Mouse (Mus musculus): ENCODE measurements around the gene Lrmda. TPM values are rescaled to one million over a fixed set of nuclear protein-coding genes. Genes with fewer than 3 reads are reported as not detected.
A peak's percentile ranks its signal among the peaks of the same experiment; 100 is the strongest.

Gene Lrmda
- polyA plus RNA-seq, 1 experiment from 2014 or later: not detected

- ATAC-seq (ENCODE audit: low FRiP score, low TSS enrichment): no peak
- Histone ChIP-seq H3K27ac (replicated peaks; ENCODE audit: low read depth, low read length) (no peak overlapping the region), H3K9me3 (ENCODE audit: control insufficient read depth, low read length) (no peaks in the 10 kb centered on the region), H3K4me3 (replicated peaks; ENCODE audit: low read depth, low read length) (no peak overlapping the region), H3K9ac (replicated peaks; ENCODE audit: low read length) (no peak overlapping the region), H3K4me1 (ENCODE audit: control insufficient read depth, insufficient read depth, low read length) (peaks cover 15% of the 10 kb centered on the region), H3K36me3 (ENCODE audit: control insufficient read depth, insufficient read depth, low read length) (no peaks in the 10 kb centered on the region), H3K27me3 (ENCODE audit: control insufficient read depth, insufficient read depth, low read length) (no peaks in the 10 kb centered on the region), H3K4me2 (ENCODE audit: low read length) (no peak overlapping the region)
- DNase-seq: peak; percentile 48
- 21% methylated on average over 4 of the region's 4 CpGs for WGBS
Measured at GRCm38 (mm10) chr14:22546676-22546984, 527.1 kb downstream of the Lrmda start.

GRCm38 (mm10) chr14:22548286-22548685 lies 528.8 kb downstream of the Lrmda start:
- 8% methylated on average over 2 of the region's 2 CpGs for WGBS
- H3K9ac ChIP-seq (replicated peaks; ENCODE audit: low read length): no peak overlapping the region
- no peak for ATAC-seq (ENCODE audit: low FRiP score, low TSS enrichment)
- H3K4me2 ChIP-seq (ENCODE audit: low read length): no peak overlapping the region
- H3K36me3 ChIP-seq (ENCODE audit: control insufficient read depth, insufficient read depth, low read length): no peaks in the 10 kb centered on the region
- H3K9me3 ChIP-seq (ENCODE audit: control insufficient read depth, low read length): no peaks in the 10 kb centered on the region
- no peaks in the 10 kb centered on the region for H3K27me3 ChIP-seq (ENCODE audit: control insufficient read depth, insufficient read depth, low read length)
- peaks cover 15% of the 10 kb centered on the region for H3K4me1 ChIP-seq (ENCODE audit: control insufficient read depth, insufficient read depth, low read length)
- no peak overlapping the region for H3K27ac ChIP-seq (replicated peaks; ENCODE audit: low read depth, low read length)
- no peak overlapping the region for H3K4me3 ChIP-seq (replicated peaks; ENCODE audit: low read depth, low read length)
- DNase-seq: no peak

DNA sequence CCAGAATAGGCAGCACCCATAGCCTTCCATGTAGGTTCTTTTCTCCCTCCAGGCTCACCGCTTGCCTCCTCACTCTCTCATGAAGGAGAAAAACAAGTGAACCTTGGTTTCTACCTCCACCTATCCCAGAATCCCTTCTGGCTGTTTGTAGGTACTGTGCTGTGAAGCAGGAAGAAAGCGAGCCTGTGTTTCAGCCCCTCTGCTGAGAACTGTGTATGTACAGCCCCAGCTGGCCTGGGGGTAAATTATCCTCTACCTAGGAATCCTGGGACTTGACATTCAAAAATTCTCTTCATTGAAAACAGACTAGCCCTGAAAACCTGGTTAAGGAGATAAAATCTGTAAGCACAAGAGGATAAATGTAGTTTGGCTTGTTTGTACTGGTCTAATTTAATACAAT lies 529.7 kb downstream of the Lrmda start:
- WGBS: 81% methylated on average over 2 of the region's 2 CpGs
- ATAC-seq (ENCODE audit: low FRiP score, low TSS enrichment) (no peak), DNase-seq (no peak)
- peaks cover 15% of the 10 kb centered on the region for H3K4me1 ChIP-seq (ENCODE audit: control insufficient read depth, insufficient read depth, low read length)
- no peak overlapping the region for H3K9ac ChIP-seq (replicated peaks; ENCODE audit: low read length)
- H3K27me3 ChIP-seq (ENCODE audit: control insufficient read depth, insufficient read depth, low read length): no peaks in the 10 kb centered on the region
- H3K9me3 ChIP-seq (ENCODE audit: control insufficient read depth, low read length): no peaks in the 10 kb centered on the region
- no peak overlapping the region for H3K27ac ChIP-seq (replicated peaks; ENCODE audit: low read depth, low read length)
- no peak overlapping the region for H3K4me3 ChIP-seq (replicated peaks; ENCODE audit: low read depth, low read length)
- H3K36me3 ChIP-seq (ENCODE audit: control insufficient read depth, insufficient read depth, low read length): no peaks in the 10 kb centered on the region
- H3K4me2 ChIP-seq (ENCODE audit: low read length): no peak overlapping the region

DNA sequence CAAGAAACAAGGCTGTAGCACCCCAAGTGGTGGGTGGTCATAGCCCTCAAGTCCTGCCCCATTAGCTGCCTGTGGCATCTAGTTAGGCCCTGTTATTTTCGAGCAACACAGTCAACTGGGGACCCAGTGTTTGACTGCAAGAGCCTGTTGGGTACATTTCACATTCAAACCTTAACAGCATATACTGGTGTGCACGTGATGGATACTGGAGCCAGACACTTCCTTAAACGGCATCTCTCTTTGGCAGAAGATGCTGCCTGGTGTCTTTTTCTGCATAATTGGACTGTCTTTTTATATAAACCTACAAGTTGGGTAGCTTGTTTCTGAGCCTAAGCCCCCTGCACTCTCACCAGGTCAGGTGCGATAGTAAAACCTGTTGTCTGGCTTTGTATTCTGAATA lies 532.8 kb downstream of the Lrmda start:
- Histone ChIP-seq H3K9me3 (ENCODE audit: control insufficient read depth, low read length) (no peaks in the 10 kb centered on the region), H3K27me3 (ENCODE audit: control insufficient read depth, insufficient read depth, low read length) (no peaks in the 10 kb centered on the region), H3K4me3 (replicated peaks; ENCODE audit: low read depth, low read length) (no peak overlapping the region), H3K36me3 (ENCODE audit: control insufficient read depth, insufficient read depth, low read length) (no peaks in the 10 kb centered on the region), H3K27ac (replicated peaks; ENCODE audit: low read depth, low read length) (no peak overlapping the region), H3K9ac (replicated peaks; ENCODE audit: low read length) (no peak overlapping the region), H3K4me2 (ENCODE audit: low read length) (no peak overlapping the region), H3K4me1 (ENCODE audit: control insufficient read depth, insufficient read depth, low read length) (no peaks in the 10 kb centered on the region)
- ATAC-seq (ENCODE audit: low FRiP score, low TSS enrichment) (no peak), DNase-seq (no peak)
- 41% methylated on average over 4 of the region's 4 CpGs for WGBS

DNA sequence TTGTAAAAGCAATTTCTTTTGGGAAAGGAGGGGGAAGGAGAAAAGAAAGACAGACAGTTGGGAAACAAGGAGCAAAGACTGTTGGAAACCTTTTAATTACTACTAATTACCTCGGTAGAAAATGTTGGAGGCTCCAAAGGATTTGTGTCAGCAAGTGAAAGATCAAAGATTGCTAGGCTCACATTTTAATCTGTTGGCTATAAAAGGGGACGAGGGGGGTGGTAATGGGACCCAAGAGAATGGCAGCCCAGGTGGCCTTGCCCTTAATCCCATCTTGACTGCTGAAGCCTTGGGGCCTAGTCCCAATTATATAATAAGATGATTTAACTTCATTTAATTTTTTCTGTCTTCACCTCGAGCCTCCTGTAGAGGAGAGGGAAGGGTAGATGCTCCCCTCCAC lies 533.3 kb downstream of the Lrmda start:
- no peak overlapping the region for H3K4me3 ChIP-seq (replicated peaks; ENCODE audit: low read depth, low read length)
- no peak for ATAC-seq (ENCODE audit: low FRiP score, low TSS enrichment)
- 10% methylated on average over 3 of the region's 3 CpGs for WGBS
- H3K36me3 ChIP-seq (ENCODE audit: control insufficient read depth, insufficient read depth, low read length): no peaks in the 10 kb centered on the region
- H3K4me1 ChIP-seq (ENCODE audit: control insufficient read depth, insufficient read depth, low read length): no peaks in the 10 kb centered on the region
- H3K9ac ChIP-seq (replicated peaks; ENCODE audit: low read length): no peak overlapping the region
- no peaks in the 10 kb centered on the region for H3K27me3 ChIP-seq (ENCODE audit: control insufficient read depth, insufficient read depth, low read length)
- no peak overlapping the region for H3K27ac ChIP-seq (replicated peaks; ENCODE audit: low read depth, low read length)
- DNase-seq: no peak
- H3K9me3 ChIP-seq (ENCODE audit: control insufficient read depth, low read length): no peaks in the 10 kb centered on the region
- H3K4me2 ChIP-seq (ENCODE audit: low read length): no peak overlapping the region

DNA sequence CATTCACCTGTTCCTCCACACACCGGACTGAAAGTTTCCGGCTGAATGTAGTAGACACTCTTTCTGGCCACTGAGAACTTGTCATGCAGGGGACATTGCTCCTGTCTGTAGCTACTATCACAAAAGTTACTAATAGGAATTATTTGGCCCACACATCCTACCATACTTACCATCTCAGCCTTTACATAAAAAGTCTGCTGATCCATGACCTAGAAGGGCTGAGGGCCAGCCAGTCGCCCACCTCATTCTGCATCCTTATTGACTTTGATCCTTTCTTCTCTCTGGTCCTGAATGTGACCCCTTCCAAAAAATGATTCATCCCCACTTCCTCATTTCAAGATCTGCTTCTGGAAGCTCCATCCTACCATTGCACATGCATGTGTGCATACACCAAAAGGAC lies 534.2 kb downstream of the Lrmda start:
- ATAC-seq (ENCODE audit: low FRiP score, low TSS enrichment) (no peak), DNase-seq (no peak)
- Histone ChIP-seq H3K4me3 (replicated peaks; ENCODE audit: low read depth, low read length) (no peak overlapping the region), H3K27me3 (ENCODE audit: control insufficient read depth, insufficient read depth, low read length) (no peaks in the 10 kb centered on the region), H3K36me3 (ENCODE audit: control insufficient read depth, insufficient read depth, low read length) (no peaks in the 10 kb centered on the region), H3K9ac (replicated peaks; ENCODE audit: low read length) (no peak overlapping the region), H3K27ac (replicated peaks; ENCODE audit: low read depth, low read length) (no peak overlapping the region), H3K4me2 (ENCODE audit: low read length) (no peak overlapping the region), H3K9me3 (ENCODE audit: control insufficient read depth, low read length) (no peaks in the 10 kb centered on the region), H3K4me1 (ENCODE audit: control insufficient read depth, insufficient read depth, low read length) (no peaks in the 10 kb centered on the region)
- 88% methylated on average over 3 of the region's 3 CpGs for WGBS

DNA sequence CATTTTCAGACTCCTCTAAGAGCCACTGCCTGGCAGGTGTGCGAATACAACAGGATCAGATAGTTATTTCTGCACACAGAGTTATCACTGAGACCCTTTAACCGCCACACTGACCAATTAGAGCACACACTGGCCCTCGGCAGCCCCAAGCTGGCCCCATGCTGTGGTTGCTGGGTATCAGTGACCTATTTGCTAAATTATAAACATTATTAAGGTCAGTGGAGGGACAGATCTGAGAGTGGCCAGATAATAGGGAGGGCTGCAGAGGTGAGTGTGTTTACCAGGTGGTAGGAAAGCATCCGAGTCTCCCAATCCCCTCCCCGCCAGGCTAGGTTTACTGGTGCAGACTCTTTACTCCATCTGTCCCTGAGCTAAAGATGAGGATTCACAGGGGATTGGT lies 553.0 kb downstream of the Lrmda start:
- Histone ChIP-seq H3K36me3 (ENCODE audit: control insufficient read depth, insufficient read depth, low read length) (no peaks in the 10 kb centered on the region), H3K9ac (replicated peaks; ENCODE audit: low read length) (no peak overlapping the region), H3K4me2 (ENCODE audit: low read length) (no peak overlapping the region), H3K27me3 (ENCODE audit: control insufficient read depth, insufficient read depth, low read length) (peaks cover 16% of the 10 kb centered on the region), H3K4me1 (ENCODE audit: control insufficient read depth, insufficient read depth, low read length) (peaks cover 20% of the 10 kb centered on the region), H3K27ac (replicated peaks; ENCODE audit: low read depth, low read length) (no peak overlapping the region), H3K4me3 (replicated peaks; ENCODE audit: low read depth, low read length) (no peak overlapping the region), H3K9me3 (ENCODE audit: control insufficient read depth, low read length) (no peaks in the 10 kb centered on the region)
- DNase-seq (no peak), ATAC-seq (ENCODE audit: low FRiP score, low TSS enrichment) (no peak)
- whole genome bisulfite sequencing: 80% methylated on average over 5 of the region's 5 CpGs

GRCm38 (mm10) chr14:22573585-22573984 lies 554.1 kb downstream of the Lrmda start:
- Histone ChIP-seq H3K4me3 (replicated peaks; ENCODE audit: low read depth, low read length) (no peak overlapping the region), H3K36me3 (ENCODE audit: control insufficient read depth, insufficient read depth, low read length) (no peaks in the 10 kb centered on the region), H3K27ac (replicated peaks; ENCODE audit: low read depth, low read length) (no peak overlapping the region), H3K9me3 (ENCODE audit: control insufficient read depth, low read length) (no peaks in the 10 kb centered on the region), H3K4me2 (ENCODE audit: low read length) (no peak overlapping the region), H3K27me3 (ENCODE audit: control insufficient read depth, insufficient read depth, low read length) (peaks cover 16% of the 10 kb centered on the region), H3K4me1 (ENCODE audit: control insufficient read depth, insufficient read depth, low read length) (peaks cover 26% of the 10 kb centered on the region), H3K9ac (replicated peaks; ENCODE audit: low read length) (no peak overlapping the region)
- 72% methylated on average over 7 of the region's 7 CpGs for WGBS
- ATAC-seq (ENCODE audit: low FRiP score, low TSS enrichment) (no peak), DNase-seq (no peak)

DNA sequence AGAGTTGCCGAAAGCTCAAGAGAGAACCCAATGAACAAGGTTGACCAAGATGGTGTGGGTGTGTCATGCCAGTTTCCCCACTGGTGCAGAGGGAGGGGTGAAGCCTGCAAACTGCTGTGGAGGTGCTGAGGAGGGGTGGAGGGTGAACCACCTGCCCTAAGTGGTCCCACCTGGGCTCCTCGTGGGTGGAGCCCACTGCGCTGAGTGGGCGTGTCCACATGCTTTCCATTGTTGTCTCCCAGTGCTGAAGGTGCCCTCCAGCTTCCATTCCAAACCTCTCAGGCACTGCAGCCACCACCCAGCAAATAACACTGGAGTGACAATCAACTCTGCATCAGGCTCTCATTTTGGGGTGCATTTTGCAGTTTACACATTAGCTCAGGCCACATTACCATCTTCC lies 554.5 kb downstream of the Lrmda start:
- Histone ChIP-seq H3K4me1 (ENCODE audit: control insufficient read depth, insufficient read depth, low read length) (peaks cover 26% of the 10 kb centered on the region), H3K27me3 (ENCODE audit: control insufficient read depth, insufficient read depth, low read length) (peaks cover 16% of the 10 kb centered on the region), H3K9ac (replicated peaks; ENCODE audit: low read length) (no peak overlapping the region), H3K9me3 (ENCODE audit: control insufficient read depth, low read length) (no peaks in the 10 kb centered on the region), H3K36me3 (ENCODE audit: control insufficient read depth, insufficient read depth, low read length) (no peaks in the 10 kb centered on the region), H3K4me2 (ENCODE audit: low read length) (no peak overlapping the region), H3K27ac (replicated peaks; ENCODE audit: low read depth, low read length) (no peak overlapping the region), H3K4me3 (replicated peaks; ENCODE audit: low read depth, low read length) (no peak overlapping the region)
- 90% methylated on average over 4 of the region's 4 CpGs for WGBS
- ATAC-seq (ENCODE audit: low FRiP score, low TSS enrichment) (no peak), DNase-seq (no peak)

Measured in midbrain, embryonic 14.5 days (tissue).